Mouse (Mus musculus) heart, embryonic 12.5 days (tissue): ENCODE data around the gene Cd4. TPM values are rescaled to one million over a fixed set of nuclear protein-coding genes. Genes with fewer than 3 reads are reported as not detected.
A peak's percentile ranks its signal among the peaks of the same experiment; 100 is the strongest.

Source experiments
- ATAC-seq: fragments of 200-750 bp; cut with Nextera tagmentation; 2 replicates; pipeline ENCODE4 v1.8.0; 2017; ENCODE audit warnings: moderate TSS enrichment, moderate library complexity; ENCODE audit not compliant: insufficient number of reproducible peaks, low FRiP score
- H3K27ac ChIP-seq: fragments of 300-500 bp; sonication (generic); 2 replicates; pipeline ENCODE4 v1.5.1; 2016; ENCODE audit warnings: mild to moderate bottlenecking, moderate library complexity; ENCODE audit not compliant: poor library complexity, severe bottlenecking
- H3K27me3 ChIP-seq: fragments of 300-500 bp; sonication (generic); replicated peaks from 2 replicates; pipeline ENCODE4 v1.6.1; 2016; ENCODE audit warnings: mild to moderate bottlenecking, moderate library complexity
- H3K36me3 ChIP-seq: fragments of 300-500 bp; sonication (generic); 2 replicates; pipeline ENCODE4 v1.6.1; 2016; ENCODE audit warnings: mild to moderate bottlenecking, moderate library complexity
- H3K4me1 ChIP-seq: fragments of 300-500 bp; sonication (generic); replicated peaks from 2 replicates; pipeline ENCODE4 v1.6.1; 2016; ENCODE audit warnings: mild to moderate bottlenecking
- H3K4me2 ChIP-seq: fragments of 300-500 bp; sonication (generic); 2 replicates; pipeline ENCODE4 v1.6.1; 2016; ENCODE audit warnings: mild to moderate bottlenecking, moderate library complexity
- H3K4me3 ChIP-seq: fragments of 300-500 bp; sonication (generic); 2 replicates; pipeline ENCODE4 v1.5.1; 2016; ENCODE audit warnings: mild to moderate bottlenecking
- H3K9ac ChIP-seq: fragments of 300-500 bp; sonication (generic); 2 replicates; pipeline ENCODE4 v1.6.1; 2016; ENCODE audit warnings: mild to moderate bottlenecking, moderate library complexity
- H3K9me3 ChIP-seq: fragments of 300-500 bp; sonication (generic); replicated peaks from 2 replicates; pipeline ENCODE4 v1.6.1; 2016; ENCODE audit warnings: mild to moderate bottlenecking, moderate library complexity
- WGBS: fragments of 180-500 bp; shearing (Covaris S2); methylation state at CpG from one replicate; pipeline ENCODE4 v1.1.7; 2016; 5-methylcytosine and 5-hydroxymethylcytosine counted together
- polyA plus RNA-seq: library from polyadenylated mRNA; unstranded; fragments of >200 nt; fragmentation: Nextera tagmentation; extraction: Ambion mirVana; gene quantifications from 2 replicates; pipeline ENCODE4 v1.2.1, GENCODE M21; 2016

Cd4 gene
- polyA plus RNA-seq, 1 experiment from 2014 or later, result not detected

DNA sequence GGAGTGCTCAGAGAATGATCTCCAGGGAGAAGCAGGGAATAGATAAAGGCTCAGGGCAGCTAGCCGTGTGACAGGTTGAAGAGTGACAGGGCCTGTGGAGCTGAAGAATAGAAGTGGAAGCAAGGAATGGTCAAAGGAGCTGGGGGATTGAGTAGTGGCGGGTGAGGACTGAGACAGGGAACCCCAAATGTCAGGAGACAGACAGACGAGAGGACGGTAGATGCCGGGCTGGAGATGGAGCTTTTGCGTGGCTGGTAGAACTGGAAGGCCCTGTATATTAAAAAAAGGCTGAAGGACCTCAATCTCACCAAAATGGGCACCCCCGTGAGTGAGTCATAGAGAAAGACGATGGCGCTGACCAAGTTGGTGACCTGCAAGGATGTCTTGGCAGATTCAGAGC is 27.5 kb downstream of the Cd4 start:
- WGBS, result 66% methylated on average over 9 of the region's 9 CpGs
- ATAC-seq, result no peak
- H3K4me1 ChIP-seq, result peaks cover 49% of the 10 kb centered on the region

DNA sequence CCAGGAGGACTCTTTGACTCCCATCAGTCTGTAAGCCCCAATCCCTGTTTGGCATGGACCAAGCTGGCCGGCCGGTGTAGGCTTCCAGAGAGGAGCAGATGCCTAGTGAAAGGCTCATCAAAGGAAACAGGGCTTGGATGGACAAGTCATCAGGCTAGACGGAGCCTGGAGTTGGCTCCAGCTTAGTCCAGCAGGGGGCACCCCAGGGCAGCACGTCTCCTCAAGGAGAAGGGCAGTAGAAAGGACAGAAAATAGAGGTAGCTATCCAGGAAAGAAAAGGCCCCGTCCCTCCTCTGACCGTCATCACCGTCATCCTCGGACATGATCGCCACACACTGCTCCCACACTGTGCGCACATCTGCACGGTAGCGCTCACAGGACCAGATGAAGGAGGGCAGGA is 28.3 kb downstream of the Cd4 start:
- H3K4me1 ChIP-seq, result peaks cover 53% of the 10 kb centered on the region
- 0 out of 2 replicates have a peak overlapping the region, but pooled peaks have one; percentile 10 for H3K4me3 ChIP-seq
- H3K9ac ChIP-seq, result peak overlapping the region; percentile 60; the same call in 1 of the 2 replicates
- no peaks in the 10 kb centered on the region for H3K36me3 ChIP-seq
- peaks cover 45% of the 10 kb centered on the region for H3K27me3 ChIP-seq
- no peak for ATAC-seq
- no peak overlapping the region for H3K27ac ChIP-seq
- H3K9me3 ChIP-seq, result no peaks in the 10 kb centered on the region
- peak overlapping the region; percentile 43 for H3K4me2 ChIP-seq
- WGBS, result 9% methylated on average over 12 of the region's 12 CpGs

More for the DNA sequence above, 27.5 kb downstream of the Cd4 start:
- no peaks in the 10 kb centered on the region for H3K36me3 ChIP-seq
- peaks cover 52% of the 10 kb centered on the region for H3K27me3 ChIP-seq
- H3K9me3 ChIP-seq, result no peaks in the 10 kb centered on the region
- no peak overlapping the region for H3K4me3 ChIP-seq
- H3K9ac ChIP-seq, result no peak overlapping the region
- H3K4me2 ChIP-seq, result no peak overlapping the region
- no peak overlapping the region for H3K27ac ChIP-seq

DNA sequence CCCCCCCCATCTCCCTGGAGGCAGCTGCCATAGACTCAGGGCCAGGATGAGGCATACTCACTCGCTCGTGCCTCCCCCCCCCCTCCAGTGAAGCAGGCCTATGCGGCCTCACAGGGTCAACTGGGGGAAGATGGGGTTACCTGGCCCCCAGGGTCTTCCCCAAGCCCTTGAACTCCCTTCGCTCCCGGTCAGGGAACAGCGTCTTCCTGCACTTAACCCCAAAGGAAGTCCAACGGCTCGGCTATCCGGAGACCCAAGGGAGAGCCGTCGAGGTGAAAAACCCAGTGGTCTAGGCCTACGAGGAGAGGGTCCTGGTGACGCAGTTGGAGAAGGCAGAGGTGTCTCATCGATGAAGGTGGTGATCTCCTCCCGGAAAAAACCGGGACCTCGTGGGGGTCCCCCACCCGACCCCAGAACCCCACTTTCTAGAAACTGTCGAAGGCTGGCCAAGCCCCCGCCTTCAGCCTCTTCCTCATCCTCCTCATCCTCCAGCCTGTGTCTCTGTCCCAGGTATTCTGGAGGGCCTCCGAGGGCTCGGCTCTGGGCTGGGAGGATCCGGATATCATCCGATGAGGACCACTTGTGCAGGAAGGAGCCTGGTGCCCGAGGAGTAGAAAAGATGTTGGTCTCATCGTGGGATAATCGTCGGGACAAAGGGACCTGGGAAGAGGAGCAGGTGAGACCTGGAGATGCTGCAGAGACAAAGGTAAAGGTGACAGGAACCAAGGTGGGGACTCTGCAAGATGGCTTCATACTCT is 29.3 kb downstream of the Cd4 start:
- H3K4me2 ChIP-seq, result peak overlapping the region; percentile 96
- H3K27ac ChIP-seq, result no peak overlapping the region
- H3K9me3 ChIP-seq, result no peaks in the 10 kb centered on the region
- ATAC-seq, result no peak
- peaks cover 53% of the 10 kb centered on the region for H3K4me1 ChIP-seq
- H3K4me3 ChIP-seq, result no peak overlapping the region
- WGBS, result 66% methylated on average over 28 of the region's 28 CpGs
- H3K27me3 ChIP-seq, result peaks cover 38% of the 10 kb centered on the region
- H3K9ac ChIP-seq, result no peak overlapping the region
- 0 out of 2 replicates have a peak, but pooled peaks cover 5% of the 10 kb centered on the region for H3K36me3 ChIP-seq

DNA sequence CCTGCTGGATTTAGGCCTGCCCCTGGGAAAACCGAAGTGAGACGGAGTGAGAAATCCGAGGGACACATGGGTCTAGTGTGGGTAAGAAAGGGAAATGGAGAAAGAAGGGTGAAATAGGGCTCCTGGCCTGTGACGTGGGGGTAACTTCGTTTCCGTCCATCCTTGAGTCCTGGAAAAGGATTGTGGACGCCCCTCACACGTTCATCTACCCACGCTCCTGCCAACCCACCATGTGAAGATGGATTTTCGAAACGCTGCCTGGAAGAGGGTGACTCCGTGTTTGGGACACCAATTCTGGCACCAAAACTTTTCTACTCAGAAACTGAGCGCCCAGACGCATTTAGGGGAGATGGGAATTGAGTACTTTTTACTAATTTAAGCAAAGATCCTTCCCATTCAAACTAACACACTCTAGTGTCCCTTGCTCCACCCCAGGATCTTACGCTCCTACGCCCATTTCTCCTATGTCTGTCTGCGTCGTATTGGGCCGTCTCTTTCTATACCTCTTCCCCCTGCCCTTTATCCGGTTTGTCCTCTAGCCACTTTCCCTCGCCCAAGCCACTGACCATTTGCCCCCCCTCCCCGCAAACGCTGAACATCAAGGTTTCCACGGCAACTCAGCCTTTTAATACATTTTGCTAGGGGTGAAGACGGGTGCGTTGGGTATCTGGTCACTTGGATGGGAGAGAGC is 30.0 kb downstream of the Cd4 start:
- Histone ChIP-seq H3K4me2 (peak overlapping the region; percentile 96), H3K9me3 (no peaks in the 10 kb centered on the region), H3K27me3 (peaks cover 36% of the 10 kb centered on the region), H3K4me3 (peak overlapping the region; percentile 89), H3K27ac (no peak overlapping the region), H3K9ac (peak overlapping the region; percentile 81), H3K36me3 (peaks cover 12% of the 10 kb centered on the region; the same call in 1 of the 2 replicates), H3K4me1 (peaks cover 49% of the 10 kb centered on the region)
- no peak for ATAC-seq
- WGBS, result 26% methylated on average over 26 of the region's 26 CpGs

DNA sequence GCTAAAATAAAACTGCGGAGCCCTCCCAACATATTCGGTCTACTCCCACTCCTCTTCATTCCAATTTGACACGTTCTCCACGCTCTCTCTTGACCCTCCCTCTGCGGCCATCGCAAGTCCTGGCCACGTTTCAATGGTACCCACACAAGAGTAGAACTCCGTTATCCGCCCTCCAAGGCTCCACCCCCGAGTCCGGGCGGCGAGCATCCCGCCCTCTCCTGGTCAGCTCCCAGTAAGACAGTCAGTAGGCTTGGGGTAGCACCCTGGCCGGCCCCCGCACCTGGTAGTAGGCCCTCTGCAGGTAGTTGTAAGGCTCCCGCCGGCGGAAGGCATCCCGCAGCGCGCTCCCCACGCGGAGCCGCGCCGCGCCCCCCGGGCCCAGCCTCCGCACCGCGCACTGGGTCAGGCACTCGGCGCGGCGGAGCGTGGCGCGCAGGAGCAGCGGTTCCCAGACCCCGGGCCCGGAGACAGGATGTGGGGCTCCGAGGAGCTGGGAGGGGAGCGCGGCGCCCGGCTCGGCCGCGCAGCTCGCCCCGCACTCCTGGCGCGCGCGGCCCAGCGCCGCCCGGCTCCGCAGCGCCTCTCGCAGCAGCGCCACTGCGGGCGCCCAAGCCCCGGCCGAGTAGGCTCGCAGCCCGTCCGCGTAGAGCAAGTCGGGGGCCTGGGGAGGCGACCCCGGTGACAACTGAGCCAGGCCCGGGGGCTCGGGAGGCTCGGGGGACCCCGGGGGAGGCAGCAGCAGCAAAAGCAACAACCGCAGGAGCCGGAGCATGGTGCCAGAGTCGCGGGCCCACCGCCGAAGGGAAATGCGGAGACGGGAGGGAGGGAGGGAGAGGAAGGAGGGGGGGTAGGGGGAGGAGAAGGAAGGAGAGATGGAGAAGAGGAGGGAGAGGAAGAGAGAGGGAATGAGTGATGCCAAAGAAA is 30.8 kb downstream of the Cd4 start, which contains the start of gene P3h3:
TSS of gene P3h3 (minus strand) at position 837 of the 924 bp plus-strand sequence.
- ATAC-seq, result peak; percentile 76

DNA sequence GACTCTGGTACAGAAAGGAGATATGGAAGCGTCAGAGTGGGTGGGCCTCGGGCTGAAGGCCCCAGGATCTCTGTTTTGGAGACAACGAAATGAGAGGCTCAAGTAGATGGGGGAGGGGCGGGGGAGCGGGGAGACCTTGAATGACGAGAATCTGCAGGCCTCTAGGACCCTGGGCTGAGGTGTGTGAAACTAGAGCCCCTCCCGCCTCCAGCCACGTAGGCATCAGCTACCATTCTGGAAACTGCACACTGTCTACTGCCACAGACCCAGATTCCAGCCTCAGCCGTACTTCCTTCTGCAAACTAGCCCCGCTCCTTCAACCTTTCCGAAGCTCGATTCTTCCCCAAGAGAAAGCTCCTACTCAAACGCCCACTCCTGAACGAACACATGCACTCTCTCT is 31.7 kb downstream of the Cd4 start:
- Histone ChIP-seq H3K27me3 (peaks cover 26% of the 10 kb centered on the region), H3K4me1 (peaks cover 35% of the 10 kb centered on the region), H3K27ac (peak overlapping the region; percentile 73), H3K9ac (peak overlapping the region; percentile 81), H3K4me3 (peak overlapping the region; percentile 89), H3K4me2 (peak overlapping the region; percentile 96), H3K36me3 (peaks cover 25% of the 10 kb centered on the region; the same call in 1 of the 2 replicates), H3K9me3 (no peaks in the 10 kb centered on the region)
- 3% methylated on average over 14 of the region's 14 CpGs for WGBS
- peak; percentile 53; the same call in 1 of the 2 replicates for ATAC-seq

More for the DNA sequence above, 30.8 kb downstream of the Cd4 start, which contains the start of gene P3h3:
- Histone ChIP-seq H3K9ac (peak within 1 kb of the TSS; percentile 81), H3K4me2 (peak within 1 kb of the TSS; percentile 96), H3K36me3 (peaks cover 19% of the 10 kb centered on the region; the same call in 1 of the 2 replicates), H3K4me3 (peak within 1 kb of the TSS; percentile 89), H3K9me3 (no peaks in the 10 kb centered on the region), H3K27me3 (peaks cover 34% of the 10 kb centered on the region), H3K4me1 (peaks cover 41% of the 10 kb centered on the region), H3K27ac (peak within 1 kb of the TSS; percentile 73)
- WGBS, result 2% methylated on average over 84 of the region's 86 CpGs

DNA sequence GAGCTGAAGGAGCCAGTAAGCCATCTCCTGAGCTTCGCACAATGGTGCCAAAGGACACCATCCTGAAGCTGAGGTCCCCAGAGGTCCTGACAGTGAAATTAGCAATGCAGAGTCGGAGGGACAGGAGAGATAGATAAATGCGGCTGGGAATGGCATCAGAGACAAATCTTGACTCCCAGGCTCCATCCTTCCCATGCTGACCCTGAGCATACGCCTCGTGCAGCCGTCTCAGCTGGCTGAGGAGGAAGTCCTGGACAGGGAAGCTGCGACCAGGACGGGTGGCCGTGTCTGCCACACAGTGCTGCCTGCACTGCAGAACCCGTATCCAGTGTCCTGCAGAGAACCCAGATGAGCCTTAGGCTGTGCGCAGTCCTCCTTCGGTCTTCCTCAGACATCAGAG is 33.4 kb downstream of the Cd4 start:
- peaks cover 33% of the 10 kb centered on the region; the same call in 1 of the 2 replicates for H3K36me3 ChIP-seq
- H3K9me3 ChIP-seq, result no peaks in the 10 kb centered on the region
- no peak for ATAC-seq
- no peak overlapping the region for H3K4me3 ChIP-seq
- no peak overlapping the region for H3K9ac ChIP-seq
- no peak overlapping the region for H3K27ac ChIP-seq
- 58% methylated on average over 12 of the region's 12 CpGs for WGBS
- H3K4me1 ChIP-seq, result peaks cover 30% of the 10 kb centered on the region
- H3K27me3 ChIP-seq, result peaks cover 20% of the 10 kb centered on the region
- H3K4me2 ChIP-seq, result no peak overlapping the region

DNA sequence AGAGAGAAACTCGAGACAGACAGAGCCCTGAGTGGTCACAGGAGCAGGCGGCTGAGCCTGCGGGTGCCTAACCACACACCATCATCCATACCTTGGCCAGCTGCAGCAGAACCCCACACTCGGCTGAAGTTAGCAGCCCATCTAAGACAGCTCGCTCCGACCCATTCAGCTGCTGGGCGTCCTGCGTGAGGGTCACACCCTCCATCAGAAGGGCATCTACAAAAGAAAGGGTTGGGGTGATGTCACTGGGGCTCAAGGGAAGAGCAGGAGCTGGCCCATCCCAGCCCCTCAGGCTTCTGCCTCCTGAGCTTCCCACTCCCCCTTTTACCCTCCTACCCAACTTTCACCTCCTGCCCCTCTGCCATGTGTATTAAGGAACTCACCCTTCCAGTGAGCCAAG is 37.5 kb downstream of the Cd4 start:
- H3K9me3 ChIP-seq, result no peaks in the 10 kb centered on the region
- H3K27ac ChIP-seq, result no peak overlapping the region
- peaks cover 11% of the 10 kb centered on the region; the same call in 1 of the 2 replicates for H3K4me1 ChIP-seq
- H3K4me2 ChIP-seq, result no peak overlapping the region
- no peaks in the 10 kb centered on the region for H3K27me3 ChIP-seq
- 49% methylated on average over 8 of the region's 8 CpGs for WGBS
- peaks cover 39% of the 10 kb centered on the region for H3K36me3 ChIP-seq
- ATAC-seq, result no peak
- no peak overlapping the region for H3K4me3 ChIP-seq
- H3K9ac ChIP-seq, result no peak overlapping the region

DNA sequence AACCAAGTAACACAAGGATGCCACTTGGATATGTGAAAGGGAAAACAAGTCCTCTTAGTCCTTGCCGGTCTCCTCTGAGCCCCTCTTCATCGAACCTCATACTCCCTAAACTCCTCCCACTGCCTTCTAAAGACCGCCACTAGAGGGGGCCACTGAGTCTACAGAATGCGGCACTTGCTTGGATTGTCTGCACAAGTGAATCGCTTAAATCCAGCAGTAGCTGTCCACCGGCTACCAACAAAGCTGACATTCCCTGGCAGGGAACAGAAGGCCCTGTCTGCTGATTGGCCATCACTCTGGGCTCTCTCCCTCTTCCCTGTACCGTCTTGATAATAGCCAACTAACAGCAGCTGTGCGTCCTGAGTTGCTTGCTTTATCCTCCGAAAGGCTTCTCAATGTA is 40.7 kb downstream of the Cd4 start:
- H3K4me3 ChIP-seq, result no peak overlapping the region
- no peaks in the 10 kb centered on the region for H3K27me3 ChIP-seq
- no peaks in the 10 kb centered on the region for H3K9me3 ChIP-seq
- 11% methylated on average over 9 of the region's 9 CpGs for WGBS
- peaks cover 31% of the 10 kb centered on the region for H3K36me3 ChIP-seq
- no peak overlapping the region for H3K27ac ChIP-seq
- 0 out of 2 replicates have a peak, but pooled peaks cover 3% of the 10 kb centered on the region for H3K4me1 ChIP-seq
- H3K4me2 ChIP-seq, result no peak overlapping the region
- ATAC-seq, result peak; percentile 29; the same call in 1 of the 2 replicates
- no peak overlapping the region for H3K9ac ChIP-seq
